Mouse (Mus musculus): ENCODE results near the gene Mok.

The Mok gene

GRCm38 (mm10) chr12:110806301-110806970 lies 34.3 kb downstream of the Mok start:
- no peak for DNase-seq (ENCODE audit: low spot score)

DNA sequence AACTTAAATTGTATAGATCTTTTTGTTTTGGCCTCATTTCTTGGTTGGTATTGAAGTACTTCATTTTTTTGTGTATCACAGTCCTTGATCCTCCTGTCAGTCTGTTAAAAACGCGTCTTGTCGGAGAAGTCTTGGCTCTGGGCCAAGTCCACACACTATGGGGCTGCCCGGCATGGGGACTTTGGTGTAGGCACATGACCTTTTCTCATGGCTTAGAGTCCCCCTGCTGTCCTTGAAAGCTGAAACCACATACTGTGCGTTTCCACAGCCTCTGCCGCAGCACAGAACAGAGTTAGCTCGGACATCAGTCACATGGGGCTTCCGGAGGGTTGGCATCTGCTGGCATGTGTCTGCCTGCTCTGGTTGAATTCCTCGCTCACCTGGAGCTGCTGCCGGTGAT lies 36.5 kb downstream of the Mok start:
- DNase-seq (ENCODE audit: low spot score) = no peak

- no peak for DNase-seq (ENCODE audit: low spot score)
These were observed 38.0 kb downstream of the Mok start for GRCm38 (mm10) chr12:110802674-110803297.

GRCm38 (mm10) chr12:110801876-110802464 lies 38.8 kb downstream of the Mok start:
- no peak for DNase-seq (ENCODE audit: low spot score)

GRCm38 (mm10) chr12:110799226-110799625 lies 41.5 kb downstream of the Mok start:
- DNase-seq (ENCODE audit: low spot score) = no peak

DNA sequence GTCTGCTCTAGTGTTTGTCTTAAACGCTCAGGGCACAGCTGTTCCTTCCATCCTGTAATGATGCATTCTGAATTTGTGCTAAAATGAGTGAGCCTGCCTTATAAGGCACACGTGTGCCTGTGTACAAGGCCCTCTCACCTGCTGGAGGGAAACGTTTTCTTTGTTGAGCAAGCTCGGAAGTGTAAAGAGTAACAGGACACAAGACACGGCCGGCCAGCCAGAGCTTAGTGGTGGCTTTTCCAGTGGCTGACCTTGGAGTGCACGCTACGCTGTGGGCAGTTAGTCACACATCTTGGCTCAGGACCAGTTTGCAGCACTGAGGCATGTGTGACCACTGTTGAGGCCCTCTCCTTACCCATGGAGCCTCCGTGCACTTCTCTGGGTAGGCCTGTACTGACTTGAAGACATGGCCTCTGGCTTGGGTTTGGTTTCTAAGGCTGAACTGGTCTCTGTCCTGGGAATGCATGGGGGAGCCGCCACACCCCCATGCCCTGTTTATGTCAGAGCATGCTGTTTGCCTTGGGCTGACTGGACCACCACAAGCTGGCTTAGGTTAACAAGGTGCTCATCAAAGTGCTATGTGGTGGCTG lies 42.8 kb downstream of the Mok start:
- DNase-seq (ENCODE audit: low spot score) = peak; percentile 38

GRCm38 (mm10) chr12:110797202-110797601 lies 43.5 kb downstream of the Mok start:
- DNase-seq (ENCODE audit: low spot score) = no peak

- DNase-seq (ENCODE audit: low spot score) = no peak
These were observed 44.0 kb downstream of the Mok start for GRCm38 (mm10) chr12:110796748-110797147.

- no peak for DNase-seq (ENCODE audit: low spot score)
These were observed 45.7 kb downstream of the Mok start for GRCm38 (mm10) chr12:110795035-110795434.

DNA sequence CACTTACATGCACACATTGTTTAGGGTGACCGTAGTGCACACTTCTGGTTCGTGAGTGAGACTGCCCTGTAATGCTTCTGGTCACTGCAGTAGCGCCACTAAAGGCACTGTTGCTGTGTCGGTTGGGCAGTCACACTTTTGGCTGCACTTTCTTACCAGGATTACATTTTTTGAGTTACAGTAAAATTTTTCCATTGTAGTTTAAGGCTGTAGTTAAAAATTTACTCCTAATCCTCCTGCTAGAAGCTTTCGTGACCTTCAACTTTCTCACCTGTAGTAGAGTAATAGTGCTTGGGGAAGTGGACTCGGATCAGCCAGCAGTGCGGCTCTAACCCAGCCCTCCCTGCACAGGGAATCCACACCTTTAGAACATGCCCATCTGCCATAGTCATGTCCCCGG lies 49.7 kb downstream of the Mok start:
- DNase-seq (ENCODE audit: low spot score) = no peak

GRCm38 (mm10) chr12:110790580-110790979 lies 50.2 kb downstream of the Mok start:
- no peak for DNase-seq (ENCODE audit: low spot score)

DNA sequence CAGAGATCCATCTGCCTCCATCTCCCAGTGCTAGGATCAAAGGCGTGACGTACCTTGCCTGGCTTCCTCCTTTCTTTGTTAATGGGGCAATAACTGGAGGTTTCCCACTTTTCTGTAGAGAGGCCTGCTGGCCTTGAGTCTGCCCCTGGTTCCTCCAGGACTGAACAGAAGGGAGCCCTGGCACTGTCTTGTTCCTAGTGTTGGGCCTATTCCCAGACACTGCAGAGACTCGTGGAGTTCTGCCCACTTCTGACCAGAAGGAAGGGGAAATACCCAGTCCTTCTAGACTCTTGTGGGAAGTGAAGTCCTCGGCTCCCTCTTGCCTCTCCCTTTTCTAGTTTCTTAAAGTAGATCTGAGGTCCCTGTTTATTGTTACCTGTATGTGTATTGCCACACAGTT lies 54.5 kb downstream of the Mok start:
- no peak for DNase-seq (ENCODE audit: low spot score)

DNA sequence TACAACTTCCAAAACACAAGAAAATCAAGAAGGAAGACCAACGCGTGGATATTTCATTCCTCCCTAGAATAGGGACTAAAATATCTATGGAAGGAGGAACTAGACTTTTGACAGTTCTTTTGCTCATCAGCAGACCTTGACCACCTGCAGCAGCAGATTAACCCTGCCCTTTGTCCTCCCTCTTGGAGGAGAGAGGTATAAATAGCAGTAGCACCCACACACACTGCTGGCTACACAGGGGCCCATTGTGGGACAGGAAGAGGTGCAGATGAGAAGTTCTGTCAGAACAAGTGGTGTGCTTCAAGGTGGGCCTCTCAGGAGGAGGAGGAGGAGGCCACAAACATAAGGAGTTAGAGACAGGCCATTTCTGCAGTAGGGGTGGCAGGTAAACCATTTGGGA lies 56.5 kb downstream of the Mok start:
- DNase-seq (ENCODE audit: low spot score) = no peak

DNA sequence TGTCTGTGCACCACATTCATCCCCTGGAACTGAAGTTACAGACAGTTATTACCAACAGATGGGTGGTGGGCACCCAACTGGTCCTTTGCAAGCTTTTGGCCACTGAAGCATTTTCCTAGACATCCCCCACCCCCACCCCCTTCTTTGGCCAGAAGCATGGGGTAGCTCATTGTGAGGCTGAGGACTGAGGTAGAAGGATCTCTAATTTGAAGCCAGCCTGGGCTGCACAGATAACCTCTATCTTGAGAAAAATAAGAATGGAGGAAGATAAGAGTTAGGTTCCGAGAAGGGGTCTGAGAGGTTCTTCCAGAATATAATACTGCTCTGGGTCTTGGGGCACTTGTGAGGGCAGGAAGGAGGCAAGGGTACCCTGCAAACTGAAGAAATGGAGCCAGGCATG lies 58.5 kb downstream of the Mok start:
- no peak for DNase-seq (ENCODE audit: low spot score)

DNA sequence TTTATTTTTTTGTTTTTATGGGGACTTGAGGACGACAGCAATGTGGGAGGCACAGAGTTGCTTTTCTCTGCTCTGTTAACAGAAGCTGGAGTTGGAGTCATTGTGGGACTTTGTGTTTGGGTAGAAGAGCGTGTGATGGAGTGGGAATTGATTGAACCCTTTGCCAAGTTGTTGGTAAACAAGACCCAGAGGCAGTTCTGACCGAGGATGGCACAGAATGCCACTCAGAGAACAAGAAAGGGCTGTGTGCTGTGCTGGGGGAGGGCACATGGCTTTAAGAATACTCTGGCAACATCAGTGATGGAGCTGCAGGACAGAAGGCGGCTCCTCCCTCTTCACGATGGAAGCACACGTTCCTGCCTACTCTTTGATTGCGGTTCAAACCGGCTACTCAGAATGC lies 59.6 kb downstream of the Mok start:
- DNase-seq (ENCODE audit: low spot score) = no peak

DNA sequence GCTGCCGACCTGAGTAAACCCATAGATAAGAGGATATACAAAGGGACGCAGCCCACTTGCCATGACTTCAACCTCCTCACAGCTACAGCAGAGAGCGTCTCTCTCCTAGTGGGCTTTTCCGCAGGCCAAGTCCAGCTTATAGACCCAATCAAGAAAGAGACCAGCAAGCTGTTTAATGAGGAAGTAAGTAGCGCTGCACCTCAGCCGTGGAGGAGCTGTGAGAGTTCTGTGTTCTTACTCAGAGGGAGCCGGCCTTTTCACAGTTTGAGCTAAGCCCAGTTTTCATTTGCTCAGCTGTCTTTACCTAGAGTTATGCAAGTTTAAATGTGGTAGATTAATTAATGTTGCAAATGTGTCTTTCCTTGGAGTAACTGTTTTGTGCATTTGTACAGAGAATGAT lies 61.4 kb downstream of the Mok start:
- DNase-seq (ENCODE audit: low spot score) = no peak

DNA sequence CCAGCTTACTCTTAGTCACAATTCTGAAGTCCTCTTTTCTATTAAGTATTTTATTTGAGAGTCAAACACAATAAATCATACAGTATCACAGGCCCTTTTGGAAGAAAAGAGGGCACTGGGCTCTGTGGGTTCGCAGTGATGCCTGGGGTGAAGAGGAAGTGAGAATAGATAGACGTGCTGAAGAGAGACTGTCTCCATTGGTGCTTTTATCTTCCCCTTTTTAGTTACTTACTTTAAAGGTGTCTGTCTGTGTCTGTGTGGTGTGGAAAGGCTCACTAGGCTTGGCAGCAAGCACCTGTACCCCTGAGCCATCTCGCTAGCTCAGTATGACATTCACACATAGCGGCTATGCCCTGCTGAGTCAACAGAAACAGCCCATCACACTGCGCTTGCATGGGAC lies 62.9 kb downstream of the Mok start:
- DNase-seq (ENCODE audit: low spot score) = no peak

- DNase-seq (ENCODE audit: low spot score) = peak; percentile 34
These were observed 64.9 kb downstream of the Mok start for GRCm38 (mm10) chr12:110775628-110776426.

DNA sequence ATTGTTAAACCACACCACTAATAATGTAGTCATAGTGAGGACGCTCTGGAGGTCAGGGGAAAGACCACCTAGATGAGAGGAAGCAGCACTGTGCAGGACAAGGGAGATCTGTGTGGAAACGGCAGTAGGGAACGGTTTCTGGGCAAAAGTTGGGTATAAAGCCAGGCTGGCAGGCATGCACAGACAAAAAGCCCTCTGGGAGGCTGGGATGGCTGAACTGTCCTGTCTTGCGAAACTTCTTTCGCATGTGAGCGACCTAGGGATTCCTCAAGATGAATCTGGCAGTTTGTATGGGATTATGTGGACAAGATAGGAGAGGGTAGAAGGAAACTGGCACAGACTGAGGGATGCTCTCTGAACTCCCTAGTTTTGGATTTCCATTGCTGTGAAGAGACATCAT lies 68.8 kb downstream of the Mok start:
- no peak for DNase-seq (ENCODE audit: low spot score)

- no peak for DNase-seq (ENCODE audit: low spot score)
These were observed 70.1 kb downstream of the Mok start for GRCm38 (mm10) chr12:110770479-110771247.

- no peak for DNase-seq (ENCODE audit: low spot score)
These were observed 71.0 kb downstream of the Mok start for GRCm38 (mm10) chr12:110769660-110770297.

Measured in yolk sac, embryonic 10.5 days (tissue).